Mouse (Mus musculus) MEL (cell line): ENCODE measurements around the gene Atp2a2. TPM values are rescaled to one million over a fixed set of nuclear protein-coding genes. Genes with fewer than 3 reads are reported as not detected.

Experiments used
- DNase-seq: peaks from one replicate; pipeline ENCODE4 v3.0.0; 2011; ENCODE audit warnings: low read depth, low spot score
- H3K27ac ChIP-seq: 2 replicates; pipeline ENCODE4 v1.5.1; 2012; ENCODE audit warnings: low read depth, mild to moderate bottlenecking, control low read depth, low read length, moderate library complexity; ENCODE audit not compliant: control insufficient read depth
- H3K27me3 ChIP-seq, 2 experiments: fragments of 150-350 bp in 1 of 2; sonication (generic) in 1 of 2; 2 replicates each; pipeline ENCODE4 v1.6.1; 2012; ENCODE audit warnings: low read length in 2 of 2, mild to moderate bottlenecking in 2 of 2, improper control_type of control experiment in 1 of 2, moderate library complexity in 1 of 2; ENCODE audit not compliant: insufficient read depth in 2 of 2, control insufficient read depth in 1 of 2
- H3K36me3 ChIP-seq, 2 experiments: 2 replicates each; pipeline ENCODE4 v1.6.1; 2012 to 2014; ENCODE audit warnings: low read length in 2 of 2, improper control_type of control experiment in 1 of 2, inconsistent platforms in 1 of 2, mild to moderate bottlenecking in 1 of 2; ENCODE audit not compliant: insufficient read depth in 2 of 2, control insufficient read depth in 1 of 2
- H3K4me1 ChIP-seq, 2 experiments: fragments of 150-350 bp in 1 of 2; sonication (generic) in 1 of 2; 2 replicates each; pipeline ENCODE4 v1.6.1; 2012; ENCODE audit warnings: low read length in 2 of 2, improper control_type of control experiment in 1 of 2, mild to moderate bottlenecking in 1 of 2; ENCODE audit not compliant: insufficient read depth in 2 of 2, control insufficient read depth in 1 of 2
- H3K4me3 ChIP-seq, 2 experiments: fragments of 150-350 bp in 1 of 2; sonication (generic) in 1 of 2; 2 replicates each; pipeline ENCODE4 v1.5.1; 2012; ENCODE audit warnings: low read depth in 2 of 2, low read length in 2 of 2, mild to moderate bottlenecking in 2 of 2, moderate library complexity in 2 of 2, control low read depth in 1 of 2, improper control_type of control experiment in 1 of 2; ENCODE audit not compliant: control insufficient read depth in 1 of 2, insufficient read depth in 1 of 2
- H3K79me2 ChIP-seq: 2 replicates; pipeline ENCODE4 v1.6.1; 2012; ENCODE audit warnings: mild to moderate bottlenecking, low read length, moderate library complexity; ENCODE audit not compliant: control insufficient read depth, poor library complexity, insufficient read depth
- H3K9ac ChIP-seq: 2 replicates; pipeline ENCODE4 v1.6.1; 2012; ENCODE audit warnings: low read depth, mild to moderate bottlenecking, control low read depth, low read length, moderate library complexity; ENCODE audit not compliant: control insufficient read depth, poor library complexity, severe bottlenecking
- H3K9me3 ChIP-seq: fragments of 150-350 bp; sonication (generic); replicated peaks from 2 replicates; pipeline ENCODE4 v1.6.1; 2012; ENCODE audit warnings: mild to moderate bottlenecking, low read length, improper control_type of control experiment, moderate library complexity; ENCODE audit not compliant: insufficient read depth
- CHD2 ChIP-seq: IDR thresholded peaks from 2 replicates; pipeline ENCODE4 v1.6.1; 2011; ENCODE audit warnings: low read length, improper control_type of control experiment
- CTCF ChIP-seq, 3 experiments: IDR thresholded peaks in 2 of 3; conservative IDR thresholded peaks in 1 of 3; 2 replicates each; pipeline ENCODE4 v1.5.1; 2011 to 2012; ENCODE audit warnings: low read length in 3 of 3, low read depth in 2 of 3, mild to moderate bottlenecking in 2 of 3, improper control_type of control experiment in 1 of 3, inconsistent platforms in 1 of 3, mixed read lengths in 1 of 3, moderate library complexity in 1 of 3; ENCODE audit not compliant: control insufficient read depth in 1 of 3, insufficient read depth in 1 of 3, poor library complexity in 1 of 3, severe bottlenecking in 1 of 3
- ELF1 ChIP-seq: IDR thresholded peaks from 2 replicates; pipeline ENCODE4 v1.6.1; 2014; ENCODE audit warnings: low read depth, mild to moderate bottlenecking, inconsistent platforms, low read length, improper control_type of control experiment, moderate library complexity
- ETS1 ChIP-seq: IDR thresholded peaks from 2 replicates; pipeline ENCODE4 v1.6.1; 2012; ENCODE audit warnings: low read depth, mild to moderate bottlenecking, inconsistent platforms, low read length, improper control_type of control experiment, moderate library complexity
- JUND ChIP-seq: IDR thresholded peaks from 2 replicates; pipeline ENCODE4 v1.6.1; 2011; ENCODE audit warnings: low read depth, mild to moderate bottlenecking, improper control_type of control experiment, low read length
- KAT2A ChIP-seq: conservative IDR thresholded peaks from 2 replicates; pipeline ENCODE4 v1.6.1; 2012; ENCODE audit warnings: low read depth, low read length, improper control_type of control experiment, inconsistent platforms
- MAFK ChIP-seq: IDR thresholded peaks from 2 replicates; pipeline ENCODE4 v1.6.1; 2011; ENCODE audit warnings: low read depth, mild to moderate bottlenecking, low read length, improper control_type of control experiment, borderline replicate concordance
- MAX ChIP-seq: IDR thresholded peaks from 2 replicates; pipeline ENCODE4 v1.6.1; 2011; ENCODE audit warnings: low read length, improper control_type of control experiment
- MXI1 ChIP-seq: IDR thresholded peaks from 2 replicates; pipeline ENCODE4 v1.6.1; 2011; ENCODE audit warnings: mild to moderate bottlenecking, low read depth, low read length, improper control_type of control experiment
- MYB ChIP-seq: IDR thresholded peaks from 2 replicates; pipeline ENCODE4 v1.6.1; 2011; ENCODE audit warnings: mild to moderate bottlenecking, low read depth, low read length, improper control_type of control experiment
- NELFE ChIP-seq: IDR thresholded peaks from 2 replicates; pipeline ENCODE4 v1.6.1; 2011; ENCODE audit warnings: low read depth, low read length, improper control_type of control experiment
- NRF1 ChIP-seq: IDR thresholded peaks from 2 replicates; pipeline ENCODE4 v1.6.1; 2014; ENCODE audit warnings: low read depth, mild to moderate bottlenecking, inconsistent platforms, low read length, improper control_type of control experiment, moderate library complexity; ENCODE audit not compliant: poor library complexity, insufficient read depth, severe bottlenecking
- POLR2AphosphoS2 ChIP-seq: IDR thresholded peaks from 2 replicates; pipeline ENCODE4 v1.6.1; 2011; ENCODE audit warnings: low read length, improper control_type of control experiment
- POLR2AphosphoS5 ChIP-seq: IDR thresholded peaks from 2 replicates; pipeline ENCODE4 v1.6.1; 2012; ENCODE audit warnings: low read depth, borderline replicate concordance, mild to moderate bottlenecking, inconsistent platforms, low read length, moderate library complexity, mixed read lengths
- RAD21 ChIP-seq: IDR thresholded peaks from 2 replicates; pipeline ENCODE4 v1.6.1; 2011; ENCODE audit warnings: mild to moderate bottlenecking, low read depth, low read length, improper control_type of control experiment
- RCOR1 ChIP-seq: IDR thresholded peaks from 2 replicates; pipeline ENCODE4 v1.6.1; 2012; ENCODE audit warnings: low read depth, mild to moderate bottlenecking, inconsistent platforms, low read length, improper control_type of control experiment
- SIN3A ChIP-seq: IDR thresholded peaks from 2 replicates; pipeline ENCODE4 v1.6.1; 2012; ENCODE audit warnings: low read length, improper control_type of control experiment, inconsistent platforms
- TBP ChIP-seq: IDR thresholded peaks from 2 replicates; pipeline ENCODE4 v1.8.0; 2011; ENCODE audit warnings: low read depth, low read length, improper control_type of control experiment
- UBTF ChIP-seq: IDR thresholded peaks from 2 replicates; pipeline ENCODE4 v1.6.1; 2012; ENCODE audit warnings: low read depth, mild to moderate bottlenecking, inconsistent platforms, low read length, improper control_type of control experiment, moderate library complexity, borderline replicate concordance; ENCODE audit not compliant: insufficient read depth
- USF1 ChIP-seq: IDR thresholded peaks from 2 replicates; pipeline ENCODE4 v1.6.1; 2014; ENCODE audit warnings: low read depth, mild to moderate bottlenecking, inconsistent platforms, low read length, improper control_type of control experiment, moderate library complexity
- ZKSCAN1 ChIP-seq: IDR thresholded peaks from 2 replicates; pipeline ENCODE4 v1.6.1; 2012; ENCODE audit warnings: low read depth, mild to moderate bottlenecking, inconsistent platforms, low read length, improper control_type of control experiment, moderate library complexity
- polyA plus RNA-seq, 2 experiments: library from polyadenylated mRNA; stranded (reverse) in 1 of 2; unstranded in 1 of 2; fragments of >175 nt in 1 of 2; fragments of >200 nt in 1 of 2; gene quantifications; 2 replicates each; pipeline versions ENCODE4 v1.2.1 to v1.2.4; 2012; ENCODE audit warnings: low replicate concordance in 2 of 2, low read depth in 1 of 2; ENCODE audit not compliant: insufficient read length in 2 of 2, insufficient read depth in 1 of 2, missing spikeins in 1 of 2
- total RNA-seq: library from RNA; depleted of rRNA; stranded (reverse); fragments of 300-350 nt; gene quantifications from 2 replicates; pipeline ENCODE4 v1.2.3, GENCODE M21; 2012

Gene Atp2a2
- total and polyA plus RNA-seq, 3 experiments: 117 to 199 (median 176) TPM

- Histone ChIP-seq H3K9ac (no peak overlapping the region), H3K4me3 (no peak overlapping the region), H3K4me1 (peaks cover 3 to 5% of the 10 kb centered on the region in 2 experiments; a peak in 2 of 4 replicates), H3K36me3 (no peaks in the 10 kb centered on the region), H3K9me3 (no peaks in the 10 kb centered on the region), H3K79me2 (no peaks in the 10 kb centered on the region), H3K27ac (no peak overlapping the region), H3K27me3 (no peaks in the 10 kb centered on the region)
- no peak for TF ChIP-seq POLR2AphosphoS5
- TF ChIP-seq NRF1: no peak
- no peak for TF ChIP-seq JUND
- TF ChIP-seq TBP: no peak
- TF ChIP-seq CTCF (IDR thresholded peaks at IDR 0.05 in 2 of 3, conservative IDR thresholded peaks at IDR 0.05 in 1 of 3; ENCODE audit: control insufficient read depth in 1 of 3, insufficient read depth in 1 of 3, low read depth in 2 of 3, low read length in 3 of 3, poor library complexity in 1 of 3, severe bottlenecking in 1 of 3): no peak
- TF ChIP-seq ELF1: no peak
- no peak for TF ChIP-seq POLR2AphosphoS2
- no peak for TF ChIP-seq UBTF
- no peak for TF ChIP-seq SIN3A
- TF ChIP-seq MAX: no peak
- TF ChIP-seq CHD2: no peak
- no peak for TF ChIP-seq ETS1
- TF ChIP-seq MYB: no peak
- TF ChIP-seq USF1: no peak
- TF ChIP-seq KAT2A: no peak
- no peak for TF ChIP-seq NELFE
- no peak for TF ChIP-seq ZKSCAN1
- TF ChIP-seq MAFK: no peak
- TF ChIP-seq RAD21: no peak
- DNase-seq: no peak
Measured at GRCm38 (mm10) chr5:122519043-122519660, 17.1 kb upstream of the Atp2a2 start.

GRCm38 (mm10) chr5:122518247-122518646 is 16.2 kb upstream of the Atp2a2 start:
- no peak overlapping the region for H3K4me3 ChIP-seq
- H3K9ac ChIP-seq: no peak overlapping the region
- H3K36me3 ChIP-seq: peaks cover 0 to 3% of the 10 kb centered on the region in 2 experiments; a peak in 1 of 4 replicates
- no peak for TF ChIP-seq RCOR1
- no peak for TF ChIP-seq NELFE
- no peak for TF ChIP-seq KAT2A
- TF ChIP-seq TBP: no peak
- TF ChIP-seq MXI1: no peak
- no peak for TF ChIP-seq JUND
- TF ChIP-seq ETS1: no peak
- TF ChIP-seq, all 39 proteins: peak for 0
- Histone ChIP-seq H3K27ac (no peak overlapping the region), H3K27me3 (no peaks in the 10 kb centered on the region), H3K9me3 (no peaks in the 10 kb centered on the region), H3K79me2 (no peaks in the 10 kb centered on the region), H3K4me1 (peaks cover 5 to 7% of the 10 kb centered on the region in 2 experiments; a peak in 3 of 4 replicates)
- no peak for DNase-seq
